Mouse (Mus musculus) heart, postnatal 25 days (tissue): Measurements from ENCODE around the gene Ptger1. TPM values are rescaled to one million over a fixed set of nuclear protein-coding genes. Genes with fewer than 3 reads are reported as not detected.
A peak's percentile ranks its signal among the peaks of the same experiment; 100 is the strongest.

Source experiments
- DNase-seq: peaks from one replicate; pipeline ENCODE4 v3.0.0; 2022; ENCODE audit warnings: low spot score
- intact Hi-C: fragments of 180-260 bp; cut with DNase I; formaldehyde crosslinking; loops from one replicate; pipeline ENCODE4 v1.15.1; 2025
- total RNA-seq, 2 experiments: library from RNA; stranded (reverse); gene quantifications; 2 replicates each; pipeline ENCODE4 v1.2.3; 2021

Gene Ptger1
- total RNA-seq, 2 experiments from 2014 or later, result 0.25 to 0.34 TPM

DNA sequence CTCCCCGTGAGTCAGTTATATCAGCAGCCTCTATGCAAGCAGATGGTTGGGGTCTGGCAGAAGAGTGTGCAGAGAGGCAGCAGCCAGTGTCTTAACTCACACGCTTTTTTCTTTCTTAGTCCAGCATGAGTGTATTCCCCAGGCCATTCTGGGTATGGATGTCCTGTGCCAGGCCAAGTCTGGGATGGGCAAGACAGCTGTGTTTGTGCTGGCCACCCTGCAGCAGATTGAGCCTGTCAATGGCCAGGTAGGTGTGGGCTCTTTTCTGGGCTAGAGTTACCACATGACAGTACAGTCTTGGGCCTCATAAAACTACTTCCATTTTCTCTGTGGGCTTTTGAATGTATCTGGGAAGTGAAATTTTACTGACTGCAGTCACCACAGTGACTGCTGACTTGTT is 53.2 kb downstream of the Ptger1 start:
- intact Hi-C loops, result loop anchor here (5.0 kb wide), 2 partner anchors 57 to 63 kb away; no protein-coding TSS in a partner anchor
- no peak for DNase-seq

DNA sequence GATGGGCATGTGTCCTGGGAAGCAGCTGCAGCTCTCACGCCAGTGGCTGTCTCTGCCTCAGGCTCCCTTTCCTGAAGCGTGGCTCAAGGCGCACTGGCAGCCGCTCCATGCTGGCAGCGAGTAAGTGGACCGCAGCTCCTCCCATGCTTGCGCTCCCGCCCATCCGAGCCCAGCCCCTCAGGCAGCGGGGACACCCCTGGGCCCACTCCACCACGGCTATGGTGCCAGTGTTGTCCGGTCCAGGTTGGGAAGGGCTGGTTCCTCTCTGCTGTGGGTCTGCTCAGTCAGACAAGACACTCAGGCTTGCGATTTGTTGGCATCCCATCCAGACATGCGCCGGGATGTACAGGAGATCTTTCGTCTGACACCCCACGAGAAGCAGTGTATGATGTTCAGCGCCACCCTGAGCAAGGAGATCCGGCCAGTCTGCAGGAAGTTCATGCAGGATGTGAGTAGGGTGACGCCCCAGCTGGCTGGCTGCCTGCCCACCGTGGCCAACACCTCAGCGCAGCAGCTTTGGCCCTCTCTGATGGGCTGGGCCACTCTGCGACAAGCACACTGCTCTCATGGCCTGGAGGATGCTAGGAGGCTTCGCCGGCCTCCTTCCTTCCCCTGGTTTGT is 55.0 kb downstream of the Ptger1 start:
- intact Hi-C loops, result loop anchor here (5.0 kb wide), 2 partner anchors 59 to 61 kb away; no protein-coding TSS in a partner anchor
- peak; percentile 79 for DNase-seq

Other genes with a start within 250 kb of the Ptger1 start
- 10 to 100 TPM; 45.3 to 48.1 TPM for gene Scoc, start 208.3 kb upstream of the Ptger1 start, total RNA-seq
- not detected for gene Olfr370, start 130.9 kb upstream of the Ptger1 start, total RNA-seq
- gene Ndufb7, start 100.0 kb upstream of the Ptger1 start, total RNA-seq, result 100 to 1,000 TPM; 752 to 766 TPM
- gene Tecr, start 58.7 kb upstream of the Ptger1 start, total RNA-seq, result 100 to 1,000 TPM; 381 to 389 TPM
- gene Dnajb1, start 58.5 kb upstream of the Ptger1 start, total RNA-seq, result 10 to 100 TPM; 10.4 to 17.6 TPM
- gene Gipc1, start 14.0 kb upstream of the Ptger1 start, total RNA-seq, result 10 to 100 TPM; 27.3 to 29.9 TPM
- gene Pkn1, start 32.5 kb downstream of the Ptger1 start, total RNA-seq, result 10 to 100 TPM; 58.6 to 58.8 TPM
- 10 to 100 TPM; 20.0 to 21.6 TPM for gene Ddx39, start 48.5 kb downstream of the Ptger1 start, total RNA-seq
- 10 to 100 TPM; 39.4 to 56.9 TPM for gene Adgre5, start 74.6 kb downstream of the Ptger1 start, total RNA-seq
- 10 to 100 TPM; 12.7 to 17.8 TPM for gene Adgrl1, start 233.4 kb downstream of the Ptger1 start, total RNA-seq